Mouse (Mus musculus) embryonic facial prominence, embryonic 11.5 days (tissue): ENCODE measurements around the gene Ggt1. TPM values are rescaled to one million over a fixed set of nuclear protein-coding genes. Genes with fewer than 3 reads are reported as not detected.

Experiments
- ATAC-seq: fragments of 200-750 bp; cut with Nextera tagmentation; replicated peaks from 2 replicates; pipeline ENCODE4 v1.8.0; 2017; ENCODE audit warnings: low read depth; ENCODE audit not compliant: insufficient number of reproducible peaks, low FRiP score, low TSS enrichment
- DNase-seq: peaks from one replicate; pipeline ENCODE4 v3.0.0-alpha.2; 2015; ENCODE audit warnings: low spot score
- H3K27ac ChIP-seq: fragments of 300-500 bp; sonication (generic); replicated peaks from 2 replicates; pipeline ENCODE4 v1.5.1; 2014; ENCODE audit warnings: mild to moderate bottlenecking, low read depth, low read length, control low read depth
- H3K27me3 ChIP-seq: fragments of 300-500 bp; sonication (generic); 2 replicates; pipeline ENCODE4 v1.6.1; 2014; ENCODE audit warnings: mild to moderate bottlenecking, low read length, moderate library complexity, mixed read lengths; ENCODE audit not compliant: control insufficient read depth, insufficient read depth
- H3K36me3 ChIP-seq: fragments of 300-500 bp; sonication (generic); replicated peaks from 2 replicates; pipeline ENCODE4 v1.6.1; 2014; ENCODE audit warnings: low read depth, mild to moderate bottlenecking, low read length, moderate library complexity, mixed read lengths; ENCODE audit not compliant: control insufficient read depth, insufficient read depth
- H3K4me1 ChIP-seq: fragments of 300-500 bp; sonication (generic); 2 replicates; pipeline ENCODE4 v1.6.1; 2014; ENCODE audit warnings: low read length, mixed read lengths; ENCODE audit not compliant: control insufficient read depth, insufficient read depth
- H3K4me2 ChIP-seq: fragments of 300-500 bp; sonication (generic); 2 replicates; pipeline ENCODE4 v1.6.1; 2014; ENCODE audit warnings: low read depth, mild to moderate bottlenecking, control low read depth, low read length, moderate library complexity
- H3K4me3 ChIP-seq: fragments of 300-500 bp; sonication (generic); 2 replicates; pipeline ENCODE4 v1.5.1; 2014; ENCODE audit warnings: low read depth, low read length, control low read depth
- H3K9ac ChIP-seq: fragments of 300-500 bp; sonication (generic); replicated peaks from 2 replicates; pipeline ENCODE4 v1.6.1; 2014; ENCODE audit warnings: mild to moderate bottlenecking, control low read depth, low read length
- H3K9me3 ChIP-seq: fragments of 300-500 bp; sonication (generic); replicated peaks from 2 replicates; pipeline ENCODE4 v1.6.1; 2016; ENCODE audit warnings: mild to moderate bottlenecking, low read length, inconsistent platforms, mixed read lengths; ENCODE audit not compliant: control insufficient read depth
- whole genome bisulfite sequencing: fragments of 180-500 bp; shearing (Covaris S2); extraction: QIAGEN DNeasy Blood & Tissue Kit; methylation state at CpG from one replicate; pipeline ENCODE4 v1.1.7; 2014; 5-methylcytosine and 5-hydroxymethylcytosine counted together
- polyA plus RNA-seq: library from polyadenylated mRNA; unstranded; fragments of >200 nt; fragmentation: Nextera tagmentation; extraction: Ambion mirVana; gene quantifications from 2 replicates; pipeline ENCODE4 v1.2.1, GENCODE M21; 2014

The Ggt1 gene
- polyA plus RNA-seq, 1 experiment from 2014 or later: 0.55 TPM

GRCm38 (mm10) chr10:75552106-75552505 lies 9.3 kb upstream of the Ggt1 start:
- no peak overlapping the region for H3K27ac ChIP-seq
- DNase-seq: no peak
- H3K4me3 ChIP-seq: no peak overlapping the region
- H3K36me3 ChIP-seq: no peaks in the 10 kb centered on the region
- ATAC-seq: no peak
- WGBS: 70% methylated on average over 2 of the region's 2 CpGs
- H3K4me1 ChIP-seq: peaks cover 6% of the 10 kb centered on the region; the same call in 1 of the 2 replicates
- no peaks in the 10 kb centered on the region for H3K27me3 ChIP-seq
- no peak overlapping the region for H3K4me2 ChIP-seq
- no peak overlapping the region for H3K9ac ChIP-seq
- no peaks in the 10 kb centered on the region for H3K9me3 ChIP-seq

GRCm38 (mm10) chr10:75552701-75553450 lies 8.5 kb upstream of the Ggt1 start:
- no peak for DNase-seq
- H3K4me2 ChIP-seq: no peak overlapping the region
- no peaks in the 10 kb centered on the region for H3K27me3 ChIP-seq
- no peaks in the 10 kb centered on the region for H3K36me3 ChIP-seq
- H3K9ac ChIP-seq: no peak overlapping the region
- H3K27ac ChIP-seq: no peak overlapping the region
- H3K9me3 ChIP-seq: no peaks in the 10 kb centered on the region
- WGBS: 65% methylated on average over 13 of the region's 13 CpGs
- peaks cover 6% of the 10 kb centered on the region; the same call in 1 of the 2 replicates for H3K4me1 ChIP-seq
- no peak overlapping the region for H3K4me3 ChIP-seq
- no peak for ATAC-seq

- Histone ChIP-seq H3K27ac (no peak overlapping the region), H3K36me3 (no peaks in the 10 kb centered on the region), H3K4me1 (peaks cover 6% of the 10 kb centered on the region), H3K9me3 (no peaks in the 10 kb centered on the region), H3K4me2 (no peak overlapping the region), H3K27me3 (peaks cover under 1% of the 10 kb centered on the region; the same call in 1 of the 2 replicates), H3K4me3 (no peak overlapping the region), H3K9ac (no peak overlapping the region)
- no peak for DNase-seq
- no peak for ATAC-seq
- WGBS: 94% methylated on average over 8 of the region's 8 CpGs
Measured at GRCm38 (mm10) chr10:75554090-75554489, 7.3 kb upstream of the Ggt1 start.

- Histone ChIP-seq H3K4me2 (no peak overlapping the region), H3K9ac (no peak overlapping the region; the same call in 1 of the 2 replicates), H3K36me3 (no peaks in the 10 kb centered on the region), H3K4me1 (peaks cover 12% of the 10 kb centered on the region), H3K27ac (no peak overlapping the region), H3K9me3 (no peaks in the 10 kb centered on the region), H3K27me3 (peaks cover 8% of the 10 kb centered on the region), H3K4me3 (no peak overlapping the region)
- DNase-seq (no peak), ATAC-seq (no peak)
- 57% methylated on average over 6 of the region's 6 CpGs for WGBS
Measured at GRCm38 (mm10) chr10:75555557-75555956, 5.8 kb upstream of the Ggt1 start.

DNA sequence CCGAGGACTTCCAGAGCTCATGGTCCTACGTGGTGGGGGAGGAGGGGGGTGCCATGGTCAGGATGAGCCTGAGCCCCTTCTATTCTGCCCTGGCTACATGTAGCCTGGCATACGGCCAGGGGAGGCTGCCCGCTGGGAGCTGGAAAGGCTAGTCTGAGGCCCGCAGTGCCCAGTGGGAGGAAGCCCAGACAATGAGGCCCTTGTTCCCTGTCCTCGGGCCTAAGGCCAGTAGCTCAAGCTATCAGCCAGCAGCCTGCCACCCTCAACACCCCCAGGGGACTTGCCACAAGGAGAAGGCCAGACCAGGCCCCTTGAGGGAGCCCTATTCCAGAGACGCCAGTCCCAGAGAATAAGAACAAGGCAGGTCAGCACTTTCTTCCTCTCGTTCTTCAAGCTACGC lies 5.4 kb upstream of the Ggt1 start:
- Histone ChIP-seq H3K4me2 (no peak overlapping the region), H3K4me3 (no peak overlapping the region), H3K9me3 (no peaks in the 10 kb centered on the region), H3K9ac (no peak overlapping the region; the same call in 1 of the 2 replicates), H3K36me3 (no peaks in the 10 kb centered on the region), H3K27me3 (peaks cover 9% of the 10 kb centered on the region), H3K27ac (no peak overlapping the region), H3K4me1 (peaks cover 16% of the 10 kb centered on the region)
- ATAC-seq: no peak
- 30% methylated on average over 9 of the region's 9 CpGs for WGBS
- no peak for DNase-seq

- no peaks in the 10 kb centered on the region for H3K9me3 ChIP-seq
- no peak overlapping the region for H3K4me3 ChIP-seq
- no peak overlapping the region for H3K9ac ChIP-seq
- H3K4me1 ChIP-seq: peaks cover 16% of the 10 kb centered on the region
- ATAC-seq (no peak), DNase-seq (no peak)
- 24% methylated on average over 3 of the region's 3 CpGs for WGBS
- H3K36me3 ChIP-seq: no peaks in the 10 kb centered on the region
- no peak overlapping the region for H3K4me2 ChIP-seq
- no peak overlapping the region for H3K27ac ChIP-seq
- peaks cover 10% of the 10 kb centered on the region for H3K27me3 ChIP-seq
Measured at GRCm38 (mm10) chr10:75558515-75558914, 2.9 kb upstream of the Ggt1 start.

DNA sequence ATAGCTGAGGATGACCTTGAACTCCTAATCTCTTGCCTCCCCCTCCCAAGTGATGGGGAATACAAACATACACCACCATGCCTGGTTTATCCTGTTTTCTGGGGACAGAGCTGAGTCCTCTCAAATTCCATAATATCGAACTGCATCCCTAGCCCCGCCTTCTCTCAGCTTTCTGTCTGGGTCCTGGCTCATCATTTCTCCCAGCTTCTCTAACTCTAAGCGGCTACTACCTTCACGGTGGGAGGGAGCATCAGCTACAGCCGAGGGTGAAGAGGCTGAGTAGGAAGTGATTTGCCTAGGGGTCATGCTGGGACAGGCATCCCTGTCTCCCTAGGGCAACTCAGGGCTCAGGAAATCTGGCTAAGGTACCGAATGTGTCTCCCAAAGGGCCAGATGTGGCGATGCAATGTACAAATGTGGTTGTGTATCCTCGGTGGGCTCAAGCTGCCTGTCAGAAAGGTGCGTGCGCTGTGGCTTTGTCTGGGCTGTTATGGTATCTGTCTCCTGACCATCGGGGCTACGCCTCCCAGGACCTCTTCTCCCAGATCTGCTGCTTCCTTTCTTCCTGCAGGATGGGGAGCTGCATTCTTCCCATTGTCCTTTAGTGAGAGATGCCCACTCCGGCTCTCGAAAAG lies 2.2 kb upstream of the Ggt1 start:
- Histone ChIP-seq H3K4me1 (peaks cover 16% of the 10 kb centered on the region), H3K36me3 (no peaks in the 10 kb centered on the region), H3K4me2 (peak overlapping the region; percentile 97), H3K4me3 (peak overlapping the region; percentile 55), H3K27ac (no peak overlapping the region), H3K9me3 (no peaks in the 10 kb centered on the region), H3K27me3 (peaks cover 10% of the 10 kb centered on the region), H3K9ac (peak overlapping the region; percentile 75)
- ATAC-seq (no peak), DNase-seq (peak; percentile 26)
- WGBS: 1% methylated on average over 14 of the region's 14 CpGs
